Mouse (Mus musculus): ENCODE measurements around the gene Igfbp5. TPM values are rescaled to one million over a fixed set of nuclear protein-coding genes. Genes with fewer than 3 reads are reported as not detected.

Gene Igfbp5
- polyA plus RNA-seq, 1 experiment from 2014 or later: 126 TPM

DNA sequence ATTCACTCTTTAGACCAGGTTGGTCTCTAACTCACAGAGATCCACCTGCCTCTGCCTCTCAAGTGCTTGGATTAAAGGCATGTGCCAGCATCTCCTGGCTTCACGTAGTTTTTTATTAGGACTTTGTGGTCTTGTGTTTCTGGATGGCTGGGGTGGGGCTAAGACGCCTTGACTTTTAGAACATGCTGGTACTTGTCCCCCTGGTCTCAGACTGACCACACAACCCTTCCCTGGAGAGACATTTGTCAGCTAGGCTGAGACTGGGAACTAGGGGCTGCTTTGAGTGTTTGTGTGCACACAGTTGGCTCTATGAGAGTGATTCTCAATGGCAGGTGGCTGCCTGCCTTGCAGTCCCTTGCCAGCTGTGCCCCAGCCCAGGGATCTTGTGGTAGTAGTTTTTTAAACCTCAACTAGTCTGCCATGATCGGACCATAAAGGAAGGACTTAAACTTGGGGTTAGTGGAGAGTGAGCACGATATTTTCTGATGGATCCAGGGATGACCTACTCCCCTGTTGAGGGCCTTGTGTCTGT lies 26.8 kb downstream of the Igfbp5 start:
- H3K36me3 ChIP-seq (ENCODE audit: control insufficient read depth, insufficient read depth, low read length): peaks cover 16% of the 10 kb centered on the region; the same call in 1 of the 2 replicates
- H3K4me1 ChIP-seq (ENCODE audit: control insufficient read depth, insufficient read depth, low read length): no peaks in the 10 kb centered on the region
- no peaks in the 10 kb centered on the region for H3K9me3 ChIP-seq (ENCODE audit: control insufficient read depth, low read depth, low read length)
- no peak overlapping the region for H3K4me3 ChIP-seq (ENCODE audit: low read depth, low read length)
- no peak overlapping the region for H3K4me2 ChIP-seq (replicated peaks; ENCODE audit: low read depth, low read length)
- no peaks in the 10 kb centered on the region for H3K27me3 ChIP-seq (ENCODE audit: control insufficient read depth, insufficient read depth, low read length)
- H3K9ac ChIP-seq (replicated peaks; ENCODE audit: low read depth, low read length): no peak overlapping the region
- 86% methylated on average over 4 of the region's 4 CpGs for WGBS
- H3K27ac ChIP-seq (ENCODE audit: low read length): no peak overlapping the region
- ATAC-seq (ENCODE audit: insufficient number of reproducible peaks, insufficient read depth, low FRiP score, low read depth): no peak

DNA sequence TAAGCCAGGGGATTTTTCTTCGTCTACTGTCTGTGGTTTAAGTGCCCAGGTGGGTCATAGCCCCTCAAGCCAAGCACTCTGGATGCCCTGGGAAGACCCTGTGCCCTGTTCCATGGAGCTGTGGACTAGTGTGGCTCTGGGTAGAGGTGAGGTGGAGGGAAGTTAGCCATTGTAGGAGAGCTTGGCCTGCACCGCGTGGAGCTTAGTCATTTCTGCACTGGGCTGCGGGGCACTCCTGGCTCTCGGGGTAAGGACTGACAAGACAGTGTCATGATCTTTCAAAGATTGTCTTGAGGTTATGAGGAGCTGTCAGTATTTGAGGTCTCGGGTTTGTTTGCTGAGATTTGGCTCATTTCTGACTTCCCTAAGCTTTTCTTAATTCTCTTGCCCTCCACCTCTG lies 30.0 kb downstream of the Igfbp5 start:
- no peak overlapping the region for H3K4me2 ChIP-seq (replicated peaks; ENCODE audit: low read depth, low read length)
- H3K27me3 ChIP-seq (ENCODE audit: control insufficient read depth, insufficient read depth, low read length): no peaks in the 10 kb centered on the region
- no peak for ATAC-seq (ENCODE audit: insufficient number of reproducible peaks, insufficient read depth, low FRiP score, low read depth)
- whole genome bisulfite sequencing: 91% methylated on average over 6 of the region's 6 CpGs
- H3K9ac ChIP-seq (replicated peaks; ENCODE audit: low read depth, low read length): no peak overlapping the region
- H3K4me3 ChIP-seq (ENCODE audit: low read depth, low read length): no peak overlapping the region
- H3K36me3 ChIP-seq (ENCODE audit: control insufficient read depth, insufficient read depth, low read length): peaks cover 5% of the 10 kb centered on the region; the same call in 1 of the 2 replicates
- H3K9me3 ChIP-seq (ENCODE audit: control insufficient read depth, low read depth, low read length): no peaks in the 10 kb centered on the region
- no peaks in the 10 kb centered on the region for H3K4me1 ChIP-seq (ENCODE audit: control insufficient read depth, insufficient read depth, low read length)
- H3K27ac ChIP-seq (ENCODE audit: low read length): no peak overlapping the region

DNA sequence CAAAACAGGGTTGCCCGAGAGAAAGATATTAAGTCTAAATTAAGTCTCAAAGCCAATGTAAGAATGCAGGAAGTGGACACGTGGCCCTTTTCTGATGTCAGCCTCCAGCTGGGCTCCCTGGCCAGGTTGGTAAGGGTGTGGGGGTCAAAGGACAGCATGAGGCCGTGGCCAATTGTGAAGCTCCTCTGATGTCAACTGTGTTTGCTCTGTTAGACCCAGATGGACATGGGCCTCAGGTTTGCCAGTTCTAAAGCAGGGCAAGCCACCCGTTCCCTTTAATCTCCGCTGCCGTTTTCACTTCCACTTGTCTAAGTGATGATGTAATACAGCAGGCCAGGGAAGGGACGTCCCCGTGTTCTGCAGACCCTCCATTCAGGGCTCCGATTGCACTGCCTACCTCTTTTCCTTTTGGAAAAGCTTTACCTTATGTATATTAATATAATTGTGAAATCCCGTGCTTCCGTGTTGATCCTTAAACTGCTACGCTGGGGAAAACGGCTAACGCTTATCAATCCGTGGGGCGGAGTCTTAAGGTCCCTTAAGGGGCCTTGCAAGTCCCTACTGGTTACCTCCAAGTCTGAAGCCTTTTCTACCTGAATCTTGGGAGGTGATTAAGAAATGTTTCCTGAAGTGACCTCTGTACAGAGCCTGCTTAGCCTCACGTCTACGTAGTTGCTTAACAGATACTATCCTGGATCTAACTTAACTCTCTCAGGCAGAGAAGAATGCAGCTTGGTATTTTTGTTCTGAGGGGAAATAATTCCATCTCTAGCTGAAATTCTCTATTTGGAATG lies 31.8 kb downstream of the Igfbp5 start:
- Histone ChIP-seq H3K27ac (ENCODE audit: low read length) (no peak overlapping the region), H3K36me3 (ENCODE audit: control insufficient read depth, insufficient read depth, low read length) (no peaks in the 10 kb centered on the region; the same call in 1 of the 2 replicates), H3K4me2 (replicated peaks; ENCODE audit: low read depth, low read length) (no peak overlapping the region), H3K4me1 (ENCODE audit: control insufficient read depth, insufficient read depth, low read length) (no peaks in the 10 kb centered on the region), H3K27me3 (ENCODE audit: control insufficient read depth, insufficient read depth, low read length) (no peaks in the 10 kb centered on the region), H3K9me3 (ENCODE audit: control insufficient read depth, low read depth, low read length) (no peaks in the 10 kb centered on the region), H3K9ac (replicated peaks; ENCODE audit: low read depth, low read length) (no peak overlapping the region), H3K4me3 (ENCODE audit: low read depth, low read length) (no peak overlapping the region)
- no peak for ATAC-seq (ENCODE audit: insufficient number of reproducible peaks, insufficient read depth, low FRiP score, low read depth)
- WGBS: 77% methylated on average over 18 of the region's 18 CpGs

DNA sequence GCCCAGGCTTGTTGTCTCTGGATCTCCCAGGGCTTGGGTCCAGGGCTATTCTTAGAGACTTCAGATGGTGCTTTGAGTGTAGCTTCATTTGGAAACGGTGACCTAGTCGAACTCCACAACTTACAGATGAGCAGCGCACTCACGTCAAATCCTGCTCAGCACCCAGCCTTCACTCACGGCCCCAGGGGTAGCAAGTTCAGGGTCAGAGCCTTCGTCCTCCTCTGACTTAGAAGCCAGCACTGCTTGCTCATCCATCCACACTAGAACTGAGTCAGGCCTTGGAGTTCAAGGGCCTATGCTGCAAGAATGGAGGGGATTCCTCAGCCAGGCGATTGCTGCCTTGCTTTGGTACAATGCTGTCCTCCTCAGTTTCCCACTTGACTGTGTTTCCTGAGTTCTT lies 34.9 kb downstream of the Igfbp5 start:
- no peaks in the 10 kb centered on the region for H3K4me1 ChIP-seq (ENCODE audit: control insufficient read depth, insufficient read depth, low read length)
- peaks cover 3% of the 10 kb centered on the region; the same call in 1 of the 2 replicates for H3K36me3 ChIP-seq (ENCODE audit: control insufficient read depth, insufficient read depth, low read length)
- no peaks in the 10 kb centered on the region for H3K9me3 ChIP-seq (ENCODE audit: control insufficient read depth, low read depth, low read length)
- no peak overlapping the region for H3K4me2 ChIP-seq (replicated peaks; ENCODE audit: low read depth, low read length)
- H3K27me3 ChIP-seq (ENCODE audit: control insufficient read depth, insufficient read depth, low read length): no peaks in the 10 kb centered on the region
- no peak overlapping the region for H3K4me3 ChIP-seq (ENCODE audit: low read depth, low read length)
- no peak overlapping the region for H3K27ac ChIP-seq (ENCODE audit: low read length)
- H3K9ac ChIP-seq (replicated peaks; ENCODE audit: low read depth, low read length): no peak overlapping the region
- WGBS: 86% methylated on average over 7 of the region's 7 CpGs
- no peak for ATAC-seq (ENCODE audit: insufficient number of reproducible peaks, insufficient read depth, low FRiP score, low read depth)

DNA sequence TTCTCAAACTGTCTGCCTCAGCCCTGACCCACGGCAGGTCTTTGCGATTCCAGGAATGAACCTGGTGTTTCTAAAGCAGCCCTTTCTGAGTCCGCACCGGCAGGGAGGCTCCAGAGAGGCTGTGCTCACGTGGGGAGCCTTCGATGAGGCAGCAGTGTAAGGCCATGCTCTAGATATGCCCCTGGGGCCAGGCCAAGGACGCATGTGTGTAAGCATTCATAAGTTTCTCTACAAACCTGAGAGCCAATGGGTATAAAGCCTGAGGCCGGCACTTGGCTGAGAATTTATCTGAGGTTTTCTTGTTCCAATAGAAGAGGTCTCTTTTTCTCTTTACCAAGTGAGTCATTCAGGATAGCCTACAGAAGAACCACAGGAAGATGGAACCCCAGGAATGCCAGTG lies 35.3 kb downstream of the Igfbp5 start:
- no peak overlapping the region for H3K27ac ChIP-seq (ENCODE audit: low read length)
- no peak for ATAC-seq (ENCODE audit: insufficient number of reproducible peaks, insufficient read depth, low FRiP score, low read depth)

DNA sequence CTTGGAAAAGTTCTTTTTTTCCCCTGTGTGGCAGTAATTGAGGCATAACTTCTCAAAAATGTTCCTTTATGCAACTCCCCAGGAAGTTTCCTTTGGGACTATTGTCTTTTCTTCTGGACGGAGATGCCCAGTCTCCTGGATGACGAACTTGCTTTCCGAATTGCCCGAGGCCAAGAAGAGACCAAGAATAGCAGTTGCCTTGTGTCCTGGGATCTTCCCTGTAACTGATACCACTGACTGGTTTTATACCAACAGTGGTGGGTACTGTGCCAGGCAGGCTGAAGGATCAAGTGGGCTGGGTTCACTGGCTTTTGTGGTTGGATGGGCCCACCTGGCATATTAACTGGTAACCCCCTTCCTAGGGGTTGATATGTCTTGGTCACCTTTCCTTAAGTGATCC lies 41.1 kb downstream of the Igfbp5 start:
- Histone ChIP-seq H3K4me1 (ENCODE audit: control insufficient read depth, insufficient read depth, low read length) (peaks cover 3% of the 10 kb centered on the region; the same call in 1 of the 2 replicates), H3K27ac (ENCODE audit: low read length) (no peak overlapping the region), H3K36me3 (ENCODE audit: control insufficient read depth, insufficient read depth, low read length) (peaks cover 13% of the 10 kb centered on the region; the same call in 1 of the 2 replicates), H3K9ac (replicated peaks; ENCODE audit: low read depth, low read length) (no peak overlapping the region), H3K9me3 (ENCODE audit: control insufficient read depth, low read depth, low read length) (no peaks in the 10 kb centered on the region), H3K4me3 (ENCODE audit: low read depth, low read length) (no peak overlapping the region), H3K4me2 (replicated peaks; ENCODE audit: low read depth, low read length) (no peak overlapping the region), H3K27me3 (ENCODE audit: control insufficient read depth, insufficient read depth, low read length) (no peaks in the 10 kb centered on the region)
- no peak for ATAC-seq (ENCODE audit: insufficient number of reproducible peaks, insufficient read depth, low FRiP score, low read depth)
- 85% methylated on average over 4 of the region's 4 CpGs for WGBS

More for the DNA sequence above, 35.3 kb downstream of the Igfbp5 start:
- no peak overlapping the region for H3K9ac ChIP-seq (replicated peaks; ENCODE audit: low read depth, low read length)
- no peaks in the 10 kb centered on the region for H3K9me3 ChIP-seq (ENCODE audit: control insufficient read depth, low read depth, low read length)
- 72% methylated on average over 8 of the region's 8 CpGs for WGBS
- no peaks in the 10 kb centered on the region for H3K27me3 ChIP-seq (ENCODE audit: control insufficient read depth, insufficient read depth, low read length)
- no peaks in the 10 kb centered on the region for H3K4me1 ChIP-seq (ENCODE audit: control insufficient read depth, insufficient read depth, low read length)
- H3K4me3 ChIP-seq (ENCODE audit: low read depth, low read length): no peak overlapping the region
- no peak overlapping the region for H3K4me2 ChIP-seq (replicated peaks; ENCODE audit: low read depth, low read length)
- H3K36me3 ChIP-seq (ENCODE audit: control insufficient read depth, insufficient read depth, low read length): peaks cover 3% of the 10 kb centered on the region; the same call in 1 of the 2 replicates

DNA sequence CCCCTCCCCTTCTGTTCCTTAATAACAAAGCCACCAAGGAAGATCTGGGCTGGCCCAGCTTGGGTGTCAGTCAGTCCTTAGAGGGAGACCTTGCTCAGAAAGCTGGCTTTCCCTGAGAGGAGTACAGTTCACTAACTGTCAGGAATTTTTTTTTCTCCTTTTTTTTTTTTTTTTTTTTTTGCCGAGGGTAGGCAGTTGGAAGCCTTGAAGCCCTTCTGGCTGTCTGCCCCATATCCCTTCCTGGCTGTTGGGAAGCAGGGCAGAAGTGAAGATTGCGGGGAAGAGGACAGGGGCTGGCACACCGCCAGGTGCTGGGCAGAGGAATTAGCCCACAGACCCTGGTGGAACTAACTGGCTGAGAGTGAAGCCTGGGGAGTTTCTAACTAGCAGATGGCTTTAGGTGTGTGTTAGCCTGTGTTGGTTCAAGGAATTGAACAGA lies 42.0 kb downstream of the Igfbp5 start:
- no peak overlapping the region for H3K9ac ChIP-seq (replicated peaks; ENCODE audit: low read depth, low read length)
- no peaks in the 10 kb centered on the region for H3K9me3 ChIP-seq (ENCODE audit: control insufficient read depth, low read depth, low read length)
- no peak for ATAC-seq (ENCODE audit: insufficient number of reproducible peaks, insufficient read depth, low FRiP score, low read depth)
- H3K36me3 ChIP-seq (ENCODE audit: control insufficient read depth, insufficient read depth, low read length): peaks cover 13% of the 10 kb centered on the region; the same call in 1 of the 2 replicates
- H3K4me2 ChIP-seq (replicated peaks; ENCODE audit: low read depth, low read length): no peak overlapping the region
- H3K4me1 ChIP-seq (ENCODE audit: control insufficient read depth, insufficient read depth, low read length): peaks cover 6% of the 10 kb centered on the region; the same call in 1 of the 2 replicates
- no peak overlapping the region for H3K27ac ChIP-seq (ENCODE audit: low read length)
- no peaks in the 10 kb centered on the region for H3K27me3 ChIP-seq (ENCODE audit: control insufficient read depth, insufficient read depth, low read length)
- WGBS: 47% methylated on average over 3 of the region's 3 CpGs
- no peak overlapping the region for H3K4me3 ChIP-seq (ENCODE audit: low read depth, low read length)

DNA sequence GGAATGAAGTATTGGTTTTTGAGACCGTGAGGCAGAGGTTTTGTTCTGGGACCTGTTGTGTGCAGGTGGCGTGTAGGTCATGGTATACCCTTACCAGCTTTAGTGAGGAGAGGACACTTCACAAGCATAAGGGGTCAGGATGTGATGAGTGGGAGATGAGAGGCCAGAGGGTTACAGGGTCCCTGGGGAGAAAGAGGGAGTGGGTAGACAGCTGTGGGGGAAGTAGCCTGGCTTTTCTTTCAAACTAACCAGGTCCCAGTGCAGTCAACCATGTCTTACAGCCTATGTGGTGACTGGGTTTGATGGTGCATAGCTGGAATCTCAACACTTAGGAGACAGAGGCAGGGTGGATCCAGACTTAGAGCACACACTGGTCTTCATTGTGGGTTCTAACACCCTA lies 44.2 kb downstream of the Igfbp5 start:
- H3K4me2 ChIP-seq (replicated peaks; ENCODE audit: low read depth, low read length): no peak overlapping the region

More for the DNA sequence above, 44.2 kb downstream of the Igfbp5 start:
- H3K27ac ChIP-seq (ENCODE audit: low read length): no peak overlapping the region
- ATAC-seq (ENCODE audit: insufficient number of reproducible peaks, insufficient read depth, low FRiP score, low read depth): no peak
- H3K9ac ChIP-seq (replicated peaks; ENCODE audit: low read depth, low read length): no peak overlapping the region
- 90% methylated on average over 2 of the region's 2 CpGs for WGBS
- no peaks in the 10 kb centered on the region for H3K27me3 ChIP-seq (ENCODE audit: control insufficient read depth, insufficient read depth, low read length)
- H3K36me3 ChIP-seq (ENCODE audit: control insufficient read depth, insufficient read depth, low read length): peaks cover 10% of the 10 kb centered on the region; the same call in 1 of the 2 replicates
- no peaks in the 10 kb centered on the region for H3K9me3 ChIP-seq (ENCODE audit: control insufficient read depth, low read depth, low read length)
- H3K4me3 ChIP-seq (ENCODE audit: low read depth, low read length): no peak overlapping the region
- peaks cover 18% of the 10 kb centered on the region for H3K4me1 ChIP-seq (ENCODE audit: control insufficient read depth, insufficient read depth, low read length)

Data from stomach, embryonic 14.5 days (tissue).